Mouse (Mus musculus) kidney, postnatal 0 days (tissue): ENCODE measurements around the gene Zdhhc23. TPM values are rescaled to one million over a fixed set of nuclear protein-coding genes. Genes with fewer than 3 reads are reported as not detected.

Experiments used
- ATAC-seq: fragments of 200-750 bp; cut with Nextera tagmentation; replicated peaks from 2 replicates; pipeline ENCODE4 v1.8.0; 2017; ENCODE audit warnings: low read depth, moderate number of reproducible peaks, moderate TSS enrichment, moderate library complexity; ENCODE audit not compliant: low FRiP score
- DNase-seq: peaks from one replicate; pipeline ENCODE4 v3.0.0-alpha.2; 2016; ENCODE audit warnings: low spot score
- H3K27ac ChIP-seq: fragments of 300-500 bp; sonication (generic); 2 replicates; pipeline ENCODE4 v1.5.1; 2014; ENCODE audit warnings: mild to moderate bottlenecking
- H3K27me3 ChIP-seq: fragments of 300-500 bp; sonication (generic); 2 replicates; pipeline ENCODE4 v1.6.1; 2014; ENCODE audit warnings: low read length, mixed read lengths; ENCODE audit not compliant: insufficient read depth
- H3K36me3 ChIP-seq: fragments of 300-500 bp; sonication (generic); 2 replicates; pipeline ENCODE4 v1.6.1; 2014; ENCODE audit warnings: low read length, mixed read lengths; ENCODE audit not compliant: insufficient read depth
- H3K4me1 ChIP-seq: fragments of 300-500 bp; sonication (generic); replicated peaks from 2 replicates; pipeline ENCODE4 v1.6.1; 2014; ENCODE audit warnings: antibody characterized with exemption, low read length, mixed read lengths; ENCODE audit not compliant: insufficient read depth
- H3K4me2 ChIP-seq: fragments of 300-500 bp; sonication (generic); 2 replicates; pipeline ENCODE4 v1.6.1; 2014; ENCODE audit warnings: mild to moderate bottlenecking, low read length, moderate library complexity, mixed read lengths
- H3K4me3 ChIP-seq: fragments of 300-500 bp; sonication (generic); replicated peaks from 2 replicates; pipeline ENCODE4 v1.5.1; 2014; ENCODE audit warnings: low read depth, low read length
- H3K9ac ChIP-seq: fragments of 300-500 bp; sonication (generic); 2 replicates; pipeline ENCODE4 v1.6.1; 2014; ENCODE audit warnings: low read depth, low read length
- H3K9me3 ChIP-seq: fragments of 300-500 bp; sonication (generic); replicated peaks from 2 replicates; pipeline ENCODE4 v1.6.1; 2016; ENCODE audit warnings: low read length, inconsistent platforms, mixed read lengths
- CTCF ChIP-seq: IDR thresholded peaks from 2 replicates; pipeline ENCODE4 v1.5.1; 2016; ENCODE audit warnings: antibody characterized with exemption, low read depth, mild to moderate bottlenecking, moderate library complexity
- WGBS: fragments of 180-500 bp; shearing (Covaris S2); extraction: QIAGEN DNeasy Blood & Tissue Kit; methylation state at CpG from one replicate; pipeline ENCODE4 v1.1.7; 2014; 5-methylcytosine and 5-hydroxymethylcytosine counted together
- polyA plus RNA-seq: library from polyadenylated mRNA; unstranded; fragments of >200 nt; fragmentation: Nextera tagmentation; extraction: Ambion mirVana; gene quantifications from 2 replicates; pipeline ENCODE4 v1.2.1, GENCODE M21; 2015

Gene Zdhhc23
- polyA plus RNA-seq, 1 experiment from 2014 or later: 2.3 TPM

GRCm38 (mm10) chr16:43999111-43999510 is 19.5 kb upstream of the Zdhhc23 start:
- ATAC-seq (no peak), DNase-seq (no peak)
- WGBS: 82% methylated on average over 8 of the region's 8 CpGs
- Histone ChIP-seq H3K4me3 (no peak overlapping the region), H3K27me3 (no peaks in the 10 kb centered on the region), H3K9me3 (no peaks in the 10 kb centered on the region), H3K36me3 (0 out of 2 replicates have a peak, but pooled peaks cover 3% of the 10 kb centered on the region), H3K9ac (no peak overlapping the region), H3K4me1 (no peaks in the 10 kb centered on the region), H3K27ac (no peak overlapping the region), H3K4me2 (no peak overlapping the region)
- TF ChIP-seq CTCF: no peak

GRCm38 (mm10) chr16:43994623-43995022 is 15.0 kb upstream of the Zdhhc23 start:
- H3K9me3 ChIP-seq: no peaks in the 10 kb centered on the region
- no peak for DNase-seq
- H3K4me3 ChIP-seq: no peak overlapping the region
- H3K36me3 ChIP-seq: no peaks in the 10 kb centered on the region
- no peak for TF ChIP-seq CTCF
- no peak overlapping the region for H3K9ac ChIP-seq
- H3K27me3 ChIP-seq: no peaks in the 10 kb centered on the region
- H3K27ac ChIP-seq: no peak overlapping the region
- no peaks in the 10 kb centered on the region for H3K4me1 ChIP-seq
- ATAC-seq: no peak
- H3K4me2 ChIP-seq: no peak overlapping the region
- WGBS: 73% methylated on average over 3 of the region's 3 CpGs

- Histone ChIP-seq H3K4me1 (no peaks in the 10 kb centered on the region), H3K9me3 (no peaks in the 10 kb centered on the region), H3K9ac (no peak overlapping the region), H3K4me3 (no peak overlapping the region), H3K27ac (no peak overlapping the region), H3K27me3 (no peaks in the 10 kb centered on the region), H3K4me2 (no peak overlapping the region), H3K36me3 (no peaks in the 10 kb centered on the region)
- ATAC-seq (no peak), DNase-seq (no peak)
- TF ChIP-seq CTCF: no peak
- WGBS: 85% methylated on average over 4 of the region's 4 CpGs
Measured at GRCm38 (mm10) chr16:43986299-43986698, 6.7 kb upstream of the Zdhhc23 start.

- ATAC-seq: no peak
Measured at GRCm38 (mm10) chr16:43980110-43980609, 569 bp upstream of the Zdhhc23 start.

GRCm38 (mm10) chr16:43979010-43979327 is 622 bp downstream of the Zdhhc23 start:
- H3K4me1 ChIP-seq: 0 out of 2 replicates have a peak, but pooled peaks cover 4% of the 10 kb centered on the region
- WGBS: 21% methylated on average over 7 of the region's 7 CpGs
- H3K4me2 ChIP-seq: peak overlapping the region; percentile 99
- TF ChIP-seq CTCF: no peak
- H3K36me3 ChIP-seq: no peaks in the 10 kb centered on the region
- no peaks in the 10 kb centered on the region for H3K27me3 ChIP-seq
- H3K27ac ChIP-seq: no peak overlapping the region
- DNase-seq (no peak), ATAC-seq (no peak)
- no peaks in the 10 kb centered on the region for H3K9me3 ChIP-seq
- peak overlapping the region; percentile 77 for H3K4me3 ChIP-seq
- peak overlapping the region; percentile 60 for H3K9ac ChIP-seq

More at GRCm38 (mm10) chr16:43980110-43980609, 569 bp upstream of the Zdhhc23 start:
- peak overlapping the region; percentile 77 for H3K4me3 ChIP-seq
- DNase-seq: peak; percentile 9
- TF ChIP-seq CTCF: no peak
- 29% methylated on average over 9 of the region's 9 CpGs for WGBS
- H3K9me3 ChIP-seq: no peaks in the 10 kb centered on the region
- peak overlapping the region; percentile 60 for H3K9ac ChIP-seq
- H3K27ac ChIP-seq: no peak overlapping the region
- no peaks in the 10 kb centered on the region for H3K36me3 ChIP-seq
- 0 out of 2 replicates have a peak, but pooled peaks cover 4% of the 10 kb centered on the region for H3K4me1 ChIP-seq
- no peaks in the 10 kb centered on the region for H3K27me3 ChIP-seq
- peak overlapping the region; percentile 99 for H3K4me2 ChIP-seq

- DNase-seq (no peak), ATAC-seq (no peak)
- H3K27ac ChIP-seq: no peak overlapping the region
- H3K27me3 ChIP-seq: no peaks in the 10 kb centered on the region
- no peaks in the 10 kb centered on the region for H3K4me1 ChIP-seq
- H3K4me3 ChIP-seq: no peak overlapping the region
- 81% methylated on average over 22 of the region's 22 CpGs for WGBS
- no peaks in the 10 kb centered on the region for H3K9me3 ChIP-seq
- no peak overlapping the region for H3K4me2 ChIP-seq
- H3K9ac ChIP-seq: no peak overlapping the region
- no peaks in the 10 kb centered on the region for H3K36me3 ChIP-seq
- no peak for TF ChIP-seq CTCF
Measured at GRCm38 (mm10) chr16:43973606-43974220, 5.9 kb downstream of the Zdhhc23 start.

- Histone ChIP-seq H3K27me3 (no peaks in the 10 kb centered on the region), H3K27ac (no peak overlapping the region), H3K4me3 (no peak overlapping the region), H3K36me3 (no peaks in the 10 kb centered on the region), H3K4me2 (no peak overlapping the region), H3K9me3 (no peaks in the 10 kb centered on the region), H3K9ac (no peak overlapping the region), H3K4me1 (no peaks in the 10 kb centered on the region)
- no peak for ATAC-seq
- 87% methylated on average over 11 of the region's 11 CpGs for WGBS
- DNase-seq: no peak
- TF ChIP-seq CTCF: no peak
Measured at GRCm38 (mm10) chr16:43973147-43973546, 6.4 kb downstream of the Zdhhc23 start.
